Mouse (Mus musculus) myocyte (in vitro differentiated cells): ENCODE data around the gene Rhd.

Experiments used
- MAX ChIP-seq: IDR thresholded peaks from one replicate; pipeline ENCODE4 v1.6.1; 2011; ENCODE audit warnings: low read depth, mild to moderate bottlenecking, control low read depth
- MYOG ChIP-seq, 3 experiments: IDR thresholded peaks; one replicate each; pipeline ENCODE4 v1.6.1; 2011; ENCODE audit warnings: control low read depth in 2 of 3, low read depth in 2 of 3, mild to moderate bottlenecking in 2 of 3; ENCODE audit not compliant: insufficient read length in 2 of 3, control insufficient read depth in 1 of 3, insufficient read depth in 1 of 3
- POLR2A ChIP-seq: IDR thresholded peaks from one replicate; pipeline ENCODE4 v1.6.1; 2011; ENCODE audit warnings: low read depth, mild to moderate bottlenecking, control low read depth, moderate library complexity; ENCODE audit not compliant: insufficient read length
- POLR2AphosphoS2 ChIP-seq: IDR thresholded peaks from one replicate; pipeline ENCODE4 v1.6.1; 2011; ENCODE audit warnings: low read depth, control low read depth; ENCODE audit not compliant: insufficient read length
- TCF12 ChIP-seq: IDR thresholded peaks from one replicate; pipeline ENCODE4 v1.6.1; 2011; ENCODE audit warnings: mild to moderate bottlenecking, control low read depth; ENCODE audit not compliant: poor library complexity, insufficient read depth, severe bottlenecking
- TCF3 ChIP-seq: IDR thresholded peaks from one replicate; pipeline ENCODE4 v1.6.1; 2011; ENCODE audit warnings: low read depth, control low read depth; ENCODE audit not compliant: insufficient read length

DNA sequence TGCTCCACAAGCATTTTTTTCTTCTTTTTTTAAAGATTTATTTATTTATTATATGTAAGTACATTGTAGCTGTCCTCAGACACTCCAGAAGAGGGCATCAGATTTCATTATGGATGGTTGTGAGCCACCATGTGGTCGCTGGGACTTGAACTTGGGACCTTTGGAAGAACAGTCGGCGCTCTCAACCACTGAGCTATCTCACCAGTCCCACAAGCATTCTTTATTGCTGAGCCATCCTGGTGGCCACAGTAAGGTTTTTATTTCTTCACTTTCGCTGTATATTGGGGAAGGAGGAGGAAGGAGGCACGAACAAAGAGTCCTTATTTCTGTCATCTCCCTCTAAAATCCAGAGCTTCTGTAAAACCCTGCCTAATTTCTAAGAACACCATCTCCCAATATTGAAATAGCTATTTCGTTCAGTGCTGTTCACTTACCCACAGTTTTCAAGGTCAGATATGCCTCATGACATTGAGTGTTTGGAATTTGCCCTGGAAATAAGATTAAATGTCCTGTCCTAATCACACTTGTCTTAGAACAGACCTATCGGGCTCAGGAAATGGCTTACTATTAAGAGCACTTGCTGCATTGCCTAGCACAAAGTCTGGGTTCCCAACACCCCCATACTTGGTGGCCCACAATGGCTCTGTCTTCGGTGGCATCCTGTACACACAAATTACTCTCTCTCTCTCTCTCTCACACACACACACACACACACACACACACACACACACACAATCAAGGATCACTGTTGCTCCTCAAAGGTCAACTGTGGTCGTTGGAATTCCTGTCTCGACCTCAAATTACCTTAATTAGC, 58.0 kb downstream of the Rhd start:
- TF ChIP-seq TCF12, result no peak
- no peak for TF ChIP-seq TCF3
- no peak for TF ChIP-seq POLR2A
- TF ChIP-seq POLR2AphosphoS2, result no peak
- TF ChIP-seq MYOG (IDR thresholded peaks at IDR 0.05; ENCODE audit: control insufficient read depth in 1 of 3, insufficient read depth in 1 of 3, insufficient read length in 2 of 3, low read depth in 2 of 3), result no peak
- TF ChIP-seq MAX, result no peak
